Mouse (Mus musculus) natural killer cell, adult 2 months (primary cell): ENCODE results near the gene Unk.

Source experiments
- DNase-seq, 2 experiments: peaks; one replicate each; pipeline ENCODE4 v3.0.0; 2022; ENCODE audit warnings: low spot score in 2 of 2

Unk gene

DNA sequence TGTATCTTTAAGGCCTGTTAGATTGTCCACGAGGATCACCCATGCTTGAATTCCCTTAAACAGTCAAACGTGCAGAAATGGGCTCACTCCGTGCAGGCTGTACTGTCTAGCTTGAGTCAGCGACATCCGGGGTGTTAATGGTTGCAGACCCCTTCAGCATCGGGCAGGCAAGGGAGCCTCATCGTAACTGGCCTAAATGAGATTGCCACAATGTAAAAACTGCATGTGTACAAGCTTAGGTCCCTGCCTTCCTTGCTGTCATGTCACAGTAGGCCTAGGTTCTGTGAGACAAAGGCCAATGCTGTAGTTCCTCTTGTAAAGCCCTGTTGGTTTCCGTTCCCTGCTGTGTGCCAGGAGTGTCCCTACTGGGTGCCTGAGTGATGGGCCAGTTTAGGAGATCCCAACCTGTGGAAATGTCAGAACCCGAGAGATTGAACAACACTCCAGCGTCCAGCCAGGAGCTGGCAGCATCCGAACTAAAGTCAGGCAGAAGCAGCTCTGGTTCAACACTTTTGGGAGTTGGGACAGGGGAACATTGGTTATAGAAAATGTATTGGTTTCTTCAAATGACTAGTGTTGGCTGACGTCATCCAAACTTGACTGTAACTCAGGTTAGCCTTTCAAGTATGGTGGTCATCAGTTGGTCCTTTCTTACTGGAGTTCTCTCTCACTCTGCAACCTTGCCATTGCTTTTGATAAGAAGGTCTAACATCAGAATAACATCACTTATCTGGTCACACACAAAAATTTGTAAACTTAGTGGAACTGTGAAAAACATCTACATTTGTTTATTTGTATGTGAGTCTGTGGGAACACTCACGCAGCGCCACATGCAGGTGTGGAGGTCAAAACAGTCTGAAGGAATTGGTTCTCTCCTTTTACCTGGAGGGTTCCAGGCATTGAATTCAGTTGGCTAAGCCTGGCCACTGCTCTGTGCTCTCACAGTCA is 1.1 kb downstream of the Unk start:
- DNase-seq, result peak in 1 of 2 experiments; percentile 55

GRCm38 (mm10) chr11:116034584-116034983 is 4.5 kb downstream of the Unk start:
- DNase-seq, result no peak

- no peak for DNase-seq
These were observed 6.5 kb downstream of the Unk start for GRCm38 (mm10) chr11:116036671-116037070.

DNA sequence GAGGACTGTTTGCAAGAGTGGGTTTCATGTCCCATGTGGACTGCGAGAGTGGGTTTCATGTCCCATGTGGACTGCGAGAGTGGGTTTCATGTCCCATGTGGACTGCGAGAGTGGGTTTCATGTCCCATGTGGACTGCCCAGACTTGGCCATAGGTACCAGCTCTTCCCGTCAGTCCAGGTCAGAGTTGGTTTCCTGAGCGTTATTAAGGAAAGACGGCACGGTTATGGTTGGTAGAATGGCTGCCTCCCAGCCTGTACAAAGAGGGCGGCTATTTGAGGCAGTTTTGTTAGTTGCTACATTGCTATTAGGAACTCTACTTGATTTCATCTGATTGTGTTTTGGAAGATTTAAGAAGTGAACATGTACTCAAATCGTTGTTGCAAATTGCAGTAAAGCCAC is 7.7 kb downstream of the Unk start:
- no peak for DNase-seq

DNA sequence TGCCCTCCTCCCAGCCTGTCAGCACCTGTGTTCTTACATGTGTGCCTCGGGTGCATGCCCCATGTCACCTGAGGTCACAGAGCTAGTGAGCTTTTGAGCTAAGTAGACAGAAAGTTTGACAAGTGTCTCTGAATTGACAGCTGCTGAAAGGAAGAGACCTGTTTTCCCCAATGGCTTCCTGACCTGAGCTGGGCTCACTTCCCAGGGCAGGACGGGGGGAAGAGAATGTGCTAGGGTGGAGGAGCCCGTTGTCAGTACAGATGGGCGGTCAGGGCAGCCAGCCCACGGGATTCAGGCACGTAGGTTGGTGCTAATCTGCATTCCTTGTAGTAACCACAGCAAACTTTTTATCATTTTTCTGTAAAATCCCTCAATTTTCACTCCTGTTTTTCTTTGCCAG is 10.5 kb downstream of the Unk start:
- DNase-seq, result no peak

DNA sequence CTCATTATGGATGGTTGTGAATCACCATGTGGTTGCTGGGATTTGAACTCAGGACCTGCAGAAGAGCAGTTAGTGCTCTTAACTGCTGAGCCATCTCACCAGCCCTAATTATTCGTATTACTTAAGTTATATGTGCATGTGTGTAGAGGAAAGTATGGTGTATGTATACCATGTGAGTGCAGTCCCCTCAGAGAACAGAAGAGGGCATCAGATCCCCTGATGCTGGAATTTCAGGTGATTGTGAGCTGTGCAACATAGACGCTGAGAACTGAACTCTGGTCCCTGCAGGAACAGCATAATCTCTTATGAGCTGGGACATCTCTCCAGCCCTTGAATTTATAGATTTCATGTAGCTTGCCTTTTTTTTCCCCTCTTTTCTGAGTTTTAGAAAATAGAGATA is 11.7 kb downstream of the Unk start:
- no peak for DNase-seq

- DNase-seq, result no peak
These were observed 12.4 kb downstream of the Unk start for GRCm38 (mm10) chr11:116042372-116043138.

DNA sequence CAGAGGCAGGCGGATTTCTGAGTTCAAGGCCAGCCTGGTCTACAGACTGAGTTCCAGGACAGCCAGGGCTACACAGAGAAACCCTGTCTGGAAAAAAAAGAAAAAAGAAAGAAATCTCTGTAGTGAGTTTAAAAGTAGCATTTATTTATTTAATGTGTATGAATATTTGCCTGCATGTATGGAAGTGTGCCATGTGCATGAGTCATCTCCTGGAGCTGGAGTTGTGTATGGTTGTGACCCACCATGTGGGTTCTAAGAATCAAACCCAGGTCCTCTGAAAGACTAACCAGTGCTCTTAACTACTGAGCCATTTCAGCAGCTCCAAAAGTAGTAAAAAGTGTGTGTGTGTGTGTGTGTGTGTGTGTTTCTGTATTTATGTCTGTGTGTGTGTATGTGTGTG is 13.2 kb downstream of the Unk start:
- no peak for DNase-seq

DNA sequence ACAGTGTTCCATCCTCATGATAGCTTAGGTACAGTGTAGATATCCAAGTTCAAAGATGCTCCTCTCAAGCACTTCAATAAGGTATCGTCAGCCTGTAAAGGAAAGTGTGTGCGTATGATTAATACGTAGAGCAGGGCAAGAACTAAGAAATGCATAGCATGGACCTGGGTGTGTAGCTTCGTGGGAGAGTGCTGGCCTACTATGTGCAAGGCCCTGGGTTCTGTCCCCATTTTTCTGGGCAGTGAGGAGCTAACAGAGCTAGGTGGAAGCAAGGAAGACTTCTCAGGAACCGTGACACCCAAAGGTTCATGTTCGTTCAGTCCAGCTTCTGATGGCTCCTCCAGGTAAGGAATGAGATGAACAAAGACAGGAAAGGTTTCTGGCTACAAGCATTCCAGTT is 15.1 kb downstream of the Unk start:
- no peak for DNase-seq

DNA sequence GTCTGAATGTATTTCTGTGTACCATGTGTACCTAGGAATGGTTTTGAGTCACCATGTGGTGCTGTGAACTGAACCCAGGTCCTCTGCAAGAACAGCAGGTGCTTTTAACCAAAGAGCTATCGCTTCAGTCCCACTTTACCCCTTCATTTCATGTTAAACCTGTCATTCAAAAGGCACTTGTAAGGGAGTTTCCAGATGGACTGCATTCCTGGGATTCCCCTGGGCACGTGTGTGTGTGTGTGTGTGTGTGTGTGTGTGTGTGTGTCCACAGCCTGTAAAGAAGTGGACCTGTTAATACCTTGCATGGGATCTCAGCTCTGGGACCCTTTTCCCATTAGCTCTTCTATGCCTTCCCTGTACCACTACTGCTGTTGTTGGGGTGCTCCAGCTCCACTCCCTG is 19.5 kb downstream of the Unk start:
- DNase-seq, result no peak

GRCm38 (mm10) chr11:116050196-116050595 is 20.1 kb downstream of the Unk start:
- DNase-seq, result no peak

GRCm38 (mm10) chr11:116053510-116054229 is 23.5 kb downstream of the Unk start:
- DNase-seq, result no peak

DNA sequence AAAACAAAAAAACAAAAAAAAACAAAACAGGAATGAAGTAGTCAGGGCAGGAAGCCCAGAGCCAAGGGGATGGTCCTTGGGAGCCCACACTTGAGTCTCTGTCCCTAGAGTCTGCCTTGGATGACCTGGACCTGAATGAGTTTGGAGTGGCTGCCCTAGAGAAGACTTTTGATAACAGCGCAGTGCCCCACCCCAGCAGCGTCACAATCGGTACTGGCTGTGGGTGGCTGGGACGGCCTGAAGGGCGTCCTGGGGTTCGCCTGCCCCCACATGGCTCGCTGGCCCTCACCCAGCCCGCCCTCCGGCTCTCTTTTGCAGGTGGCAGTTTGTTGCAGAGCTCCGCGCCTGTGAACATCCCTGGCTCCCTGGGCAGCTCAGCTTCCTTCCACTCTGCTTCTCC is 25.8 kb downstream of the Unk start:
- DNase-seq, result no peak

DNA sequence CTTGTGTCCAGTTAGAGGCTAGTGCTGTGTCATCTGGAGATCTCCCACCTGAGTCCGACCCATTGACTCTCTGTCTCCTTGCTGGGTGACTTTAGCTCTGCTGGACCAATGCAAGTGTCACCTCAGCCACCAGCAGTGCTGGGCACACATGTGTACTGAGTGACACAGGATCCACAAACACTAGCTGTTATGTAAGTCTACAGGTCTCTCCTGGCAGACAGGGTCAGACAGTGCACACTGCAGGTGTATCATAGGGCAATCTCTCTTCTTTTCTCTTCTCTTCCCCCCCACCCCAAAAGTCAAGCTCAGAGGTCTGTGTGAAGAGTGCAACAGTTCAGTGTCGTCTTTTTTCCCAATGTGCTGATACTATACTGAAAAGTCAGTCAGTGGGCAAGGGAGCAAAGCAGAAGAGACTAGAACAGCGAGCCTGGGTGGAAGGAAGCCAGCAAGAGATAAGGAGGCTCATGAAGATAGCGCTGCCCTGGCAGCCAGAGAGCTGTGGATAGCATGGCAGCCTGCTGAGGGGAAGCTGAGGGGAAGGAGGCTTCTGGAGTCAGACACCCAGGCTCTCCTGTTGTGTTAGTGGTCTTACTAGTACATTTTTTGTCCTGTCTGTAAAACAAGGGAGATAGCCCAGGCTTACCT is 27.2 kb downstream of the Unk start:
- DNase-seq, result no peak

GRCm38 (mm10) chr11:116058022-116058614 is 28.0 kb downstream of the Unk start:
- no peak for DNase-seq

GRCm38 (mm10) chr11:116058868-116059690 is 29.0 kb downstream of the Unk start:
- DNase-seq, result no peak

- DNase-seq, result no peak
These were observed 29.5 kb downstream of the Unk start for GRCm38 (mm10) chr11:116059691-116060025.

DNA sequence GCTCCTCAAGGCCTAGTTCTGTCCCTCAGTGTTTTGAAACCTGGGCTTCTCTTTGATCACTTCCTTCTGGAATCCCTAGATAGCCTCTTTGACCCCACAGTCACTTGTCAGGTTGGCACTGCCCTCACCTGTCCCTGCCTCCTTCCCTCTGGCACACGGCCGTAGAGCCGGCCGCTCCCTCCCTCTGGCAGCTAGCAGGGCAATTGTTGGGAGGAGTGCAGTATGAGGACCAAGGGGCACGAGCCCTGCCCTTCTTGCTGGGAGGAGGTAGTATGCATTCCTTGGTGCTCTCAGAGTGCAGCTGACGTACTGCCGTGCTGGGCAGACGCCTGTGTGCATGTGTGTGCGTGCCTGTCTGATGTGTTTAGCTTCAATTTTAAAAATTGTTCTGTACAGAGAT is 30.5 kb downstream of the Unk start:
- no peak for DNase-seq

GRCm38 (mm10) chr11:116061641-116062415 is 31.7 kb downstream of the Unk start:
- DNase-seq, result no peak

DNA sequence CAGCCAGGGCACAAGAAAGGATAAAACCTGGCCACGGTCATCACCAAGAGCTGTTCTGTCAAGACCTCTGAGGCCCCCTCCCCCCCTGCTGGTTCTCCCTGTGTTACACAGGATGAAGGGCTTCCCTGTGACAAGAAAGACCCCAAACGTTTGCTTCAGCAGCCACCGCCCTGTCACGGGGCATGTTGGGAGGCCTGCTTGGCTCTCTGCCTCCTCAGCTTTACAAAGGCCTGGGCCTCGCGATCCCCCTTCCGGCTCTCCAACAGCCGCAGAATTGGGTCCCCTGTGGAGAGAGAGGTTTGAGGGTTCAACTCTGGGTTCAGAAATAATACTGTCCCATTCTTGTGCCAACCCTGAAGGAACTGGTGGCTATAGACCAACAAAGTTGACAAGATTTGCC is 32.4 kb downstream of the Unk start:
- DNase-seq, result no peak
